Mouse (Mus musculus) liver, postnatal 0 days (tissue): Measurements from ENCODE around the gene Zan.

Experiments
- CTCF ChIP-seq: sonication (generic); IDR thresholded peaks from 2 replicates; pipeline ENCODE4 v1.5.1; 2016; ENCODE audit warnings: antibody characterized with exemption, low read depth
- EP300 ChIP-seq: IDR thresholded peaks from 2 replicates; pipeline ENCODE4 v1.6.1; 2016; ENCODE audit warnings: antibody characterized with exemption, low read depth, mild to moderate bottlenecking

- TF ChIP-seq EP300 (no peak), CTCF (no peak)
Observed at GRCm38 (mm10) chr5:137404081-137404480, 72.8 kb downstream of the Zan start.
